Mouse (Mus musculus): ENCODE measurements at regions not wholly inside any gene's neighbourhood (a gene's known extent, or its start where the extent isn't known, plus 50 kb on each side); places are given as distances from the start of the nearest gene placed in this dataset.

DNA sequence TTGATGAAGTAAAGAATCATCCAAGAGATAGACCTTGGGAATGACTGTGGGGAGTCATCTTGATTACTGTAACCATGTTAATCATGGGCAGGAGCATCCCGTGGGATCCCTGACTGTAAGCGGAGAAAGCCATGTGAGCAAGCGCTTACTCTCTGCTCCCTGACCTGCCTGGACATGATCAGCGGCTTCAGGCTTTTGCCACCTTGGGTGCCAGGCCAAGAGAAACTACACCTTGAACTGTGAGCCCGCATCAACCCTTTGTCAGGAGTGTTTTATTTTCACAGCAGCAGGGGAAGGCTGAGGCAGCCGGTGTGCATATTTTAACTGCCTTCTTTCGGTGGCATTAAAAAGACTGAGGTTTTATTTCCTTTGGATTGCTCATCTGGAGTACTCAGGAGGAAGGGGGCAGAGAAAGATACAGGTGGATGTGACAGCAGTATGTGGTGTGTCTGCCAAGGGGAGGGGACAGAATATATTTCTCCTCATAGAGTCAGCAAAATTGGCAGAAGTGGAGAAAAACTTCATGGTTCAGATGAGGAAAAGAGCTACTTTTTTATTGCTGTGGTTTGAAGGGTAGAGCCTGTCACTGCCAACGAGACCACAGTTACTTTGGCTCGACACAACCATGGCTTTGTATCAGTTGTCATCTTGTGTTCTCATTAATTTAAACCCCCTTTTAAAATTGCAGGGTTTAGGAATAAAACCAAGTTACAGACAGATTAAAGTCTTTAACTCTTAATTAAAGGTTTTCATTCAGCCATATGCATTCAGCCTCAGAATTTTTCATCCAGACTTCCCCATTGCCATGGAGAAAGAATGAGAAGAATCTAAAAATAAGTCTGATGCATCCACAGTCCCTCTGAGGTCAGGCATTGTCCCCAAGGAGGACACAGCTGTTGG, 208.1 kb upstream of the Ercc4 start:
- DNase-seq (ENCODE audit: low read depth in 2 of 2, low spot score in 2 of 2): no peak

DNA sequence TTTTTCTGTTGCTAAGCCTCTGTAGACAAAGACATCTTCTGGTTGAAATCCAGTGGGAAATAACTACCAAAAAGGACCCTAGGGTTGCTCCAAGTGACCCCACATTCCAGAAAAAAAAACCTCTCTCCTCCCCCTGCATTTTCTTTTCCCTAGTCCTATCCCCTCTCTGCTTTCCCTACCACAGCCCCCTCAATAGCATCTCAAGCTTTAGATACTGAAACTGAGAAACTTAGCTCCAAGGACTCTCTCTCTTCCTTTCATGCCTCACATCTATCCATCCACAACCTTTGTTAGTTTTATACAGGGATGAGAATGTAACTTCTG, 207.5 kb upstream of the Ercc4 start:
- DNase-seq (ENCODE audit: low read depth in 2 of 2, low spot score in 2 of 2): no peak

DNA sequence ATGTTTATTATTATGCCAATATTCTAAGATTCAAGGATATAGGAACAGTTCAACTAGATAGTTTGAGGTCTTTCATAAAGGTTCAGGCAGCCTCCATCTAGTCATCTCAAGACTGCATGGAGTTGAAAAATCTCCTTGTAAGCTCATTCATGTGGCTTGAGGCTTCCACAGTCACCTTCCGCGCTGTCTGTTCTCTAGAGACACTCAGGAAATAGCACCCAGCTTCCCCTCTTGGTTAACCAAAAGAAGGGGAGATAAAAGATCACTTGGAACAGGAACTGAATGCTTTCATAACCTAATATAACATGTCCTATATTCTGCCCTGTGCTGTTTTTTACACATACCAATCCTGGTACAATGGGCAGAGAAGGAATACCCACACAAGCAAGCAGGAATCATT, 206.3 kb upstream of the Ercc4 start:
- DNase-seq (ENCODE audit: low read depth in 2 of 2, low spot score in 2 of 2): no peak

DNA sequence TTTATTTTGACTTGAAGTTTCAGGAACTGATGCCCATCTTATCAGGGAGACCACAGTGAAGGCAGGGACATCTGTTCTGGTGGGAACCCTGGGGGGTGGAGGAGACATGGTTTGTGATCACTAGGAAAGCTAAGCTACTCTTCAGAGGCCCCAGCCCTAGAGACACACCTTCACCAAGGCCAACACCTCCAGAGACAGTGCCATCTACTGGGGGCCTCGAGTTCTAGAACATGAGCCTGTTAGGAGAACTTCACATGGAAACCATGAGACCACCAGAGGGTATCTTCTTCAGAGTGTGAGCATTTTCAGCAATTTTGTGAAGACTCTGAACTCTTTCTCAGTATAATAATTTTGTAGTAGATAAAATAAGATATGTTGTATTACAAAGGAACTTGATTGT, 204.5 kb upstream of the Ercc4 start:
- DNase-seq (ENCODE audit: low read depth in 2 of 2, low spot score in 2 of 2): no peak

DNA sequence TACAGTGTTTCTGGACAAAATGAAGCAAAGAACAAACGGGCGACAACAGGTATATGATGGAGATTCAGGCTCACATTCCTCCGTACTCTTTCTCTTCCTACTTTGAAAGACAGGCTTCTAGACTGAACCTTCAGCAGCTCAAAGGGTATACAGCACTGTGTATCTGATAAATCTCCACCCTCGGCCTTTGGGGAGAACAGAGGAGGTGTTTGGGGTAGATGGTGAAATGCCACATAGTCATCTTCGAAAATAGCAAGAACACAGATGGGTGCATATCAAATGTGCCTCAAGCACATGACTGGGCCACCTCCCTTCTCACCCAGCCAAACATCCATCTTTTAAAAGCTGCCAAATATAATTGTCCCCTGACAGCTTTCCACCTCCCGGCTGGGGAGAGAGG, 184.8 kb upstream of the Ercc4 start:
- DNase-seq (ENCODE audit: low read depth in 2 of 2, low spot score in 2 of 2): no peak

DNA sequence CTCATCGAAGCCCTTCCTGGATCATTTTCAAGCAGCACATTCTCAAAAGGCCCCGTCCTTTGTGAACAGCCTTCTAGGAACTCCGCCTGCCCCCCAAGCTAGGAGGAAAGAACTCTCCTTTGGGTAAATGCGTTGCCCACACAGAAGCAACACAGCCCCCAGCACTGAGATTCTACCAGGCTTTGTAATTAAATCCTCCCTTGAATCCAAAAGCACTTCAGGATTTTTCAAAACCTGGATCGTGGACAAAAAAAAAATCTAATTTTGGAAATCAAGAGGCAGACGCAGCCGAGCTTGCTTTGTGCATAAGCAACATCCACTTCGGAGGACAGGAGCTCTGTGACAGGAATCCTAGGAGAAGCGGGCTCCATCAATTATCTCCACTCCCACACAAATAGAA, 183.6 kb upstream of the Ercc4 start:
- no peak for DNase-seq (ENCODE audit: low read depth in 2 of 2, low spot score in 2 of 2)

DNA sequence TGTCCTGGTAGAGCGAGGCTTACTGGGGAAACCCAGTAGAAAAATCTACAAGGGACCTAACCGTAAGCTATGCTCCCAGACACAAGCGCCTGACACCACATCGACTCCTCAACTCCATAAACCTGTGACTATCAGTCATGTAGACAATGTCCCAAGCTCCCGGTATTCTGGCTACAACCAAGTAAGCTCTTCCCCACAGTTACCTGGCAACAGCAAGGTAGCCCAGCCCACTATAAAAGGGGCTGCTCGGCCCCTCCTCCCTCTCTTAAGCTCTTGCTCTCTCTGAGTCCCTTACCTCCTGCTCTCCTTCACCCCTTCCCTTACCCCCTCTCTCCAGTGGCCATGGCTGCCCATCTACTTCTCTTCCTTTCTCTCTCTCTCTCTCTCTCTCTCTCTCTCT, 178.4 kb upstream of the Ercc4 start:
- no peak for DNase-seq (ENCODE audit: low read depth in 2 of 2, low spot score in 2 of 2)

DNA sequence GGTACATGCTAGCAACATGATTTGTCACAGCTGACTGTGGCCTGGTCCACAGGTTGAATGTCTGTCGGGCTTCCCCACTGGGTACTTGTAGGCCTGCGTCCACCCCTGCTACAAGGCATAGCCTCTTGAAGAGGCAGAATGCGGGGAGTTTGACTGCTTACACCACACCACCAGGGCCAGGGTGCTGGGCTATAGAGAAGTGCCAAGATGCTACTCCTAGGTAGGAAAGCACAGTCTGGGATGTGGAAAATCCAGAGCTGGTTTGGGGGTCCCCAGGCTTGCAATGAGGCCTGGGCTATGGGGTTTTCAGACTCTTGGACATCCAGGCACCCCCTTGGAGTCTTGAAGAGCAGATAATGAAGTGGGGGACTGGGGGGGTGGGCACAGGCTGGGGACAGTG, 176.5 kb upstream of the Ercc4 start:
- no peak for DNase-seq (ENCODE audit: low read depth in 2 of 2, low spot score in 2 of 2)

DNA sequence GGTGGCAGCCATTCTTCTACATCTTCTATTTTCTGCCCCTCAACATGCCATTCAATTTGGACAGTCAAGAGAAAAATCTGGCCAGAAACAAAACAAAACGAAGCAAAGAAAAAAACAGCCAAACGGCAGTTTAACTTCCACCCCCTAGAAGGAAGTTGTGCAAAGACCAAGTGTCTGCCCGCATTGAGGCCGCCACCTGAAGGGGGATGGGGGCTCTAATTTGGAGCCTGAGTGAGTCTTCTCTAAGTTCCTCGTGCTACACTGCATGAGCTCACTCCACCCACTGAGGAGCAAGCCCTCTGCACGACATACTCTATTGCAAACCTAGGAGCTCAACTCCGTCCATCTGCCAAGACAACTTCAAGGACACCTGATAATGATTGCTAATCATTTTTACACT, 174.9 kb upstream of the Ercc4 start:
- DNase-seq (ENCODE audit: low read depth in 2 of 2, low spot score in 2 of 2): no peak

DNA sequence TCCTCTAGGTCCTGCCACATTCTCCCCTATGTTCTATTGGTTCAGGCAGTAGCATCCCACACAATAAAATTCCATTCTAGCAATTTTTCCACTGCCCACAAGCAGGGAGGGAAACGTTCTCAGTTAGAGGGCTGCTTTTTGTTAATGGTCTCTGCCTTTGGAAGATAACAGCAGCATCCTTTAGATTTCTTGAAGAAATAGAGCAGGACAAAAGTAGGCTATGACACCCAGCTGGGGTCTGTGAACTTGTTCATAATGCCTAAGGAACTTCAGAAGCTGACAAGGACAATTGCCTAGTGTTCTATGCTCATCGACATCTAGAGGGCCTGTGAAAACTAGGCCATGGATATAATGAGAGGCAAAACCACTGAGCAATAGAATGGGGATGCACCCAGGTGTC, 174.2 kb upstream of the Ercc4 start:
- DNase-seq (ENCODE audit: low read depth in 2 of 2, low spot score in 2 of 2): no peak

DNA sequence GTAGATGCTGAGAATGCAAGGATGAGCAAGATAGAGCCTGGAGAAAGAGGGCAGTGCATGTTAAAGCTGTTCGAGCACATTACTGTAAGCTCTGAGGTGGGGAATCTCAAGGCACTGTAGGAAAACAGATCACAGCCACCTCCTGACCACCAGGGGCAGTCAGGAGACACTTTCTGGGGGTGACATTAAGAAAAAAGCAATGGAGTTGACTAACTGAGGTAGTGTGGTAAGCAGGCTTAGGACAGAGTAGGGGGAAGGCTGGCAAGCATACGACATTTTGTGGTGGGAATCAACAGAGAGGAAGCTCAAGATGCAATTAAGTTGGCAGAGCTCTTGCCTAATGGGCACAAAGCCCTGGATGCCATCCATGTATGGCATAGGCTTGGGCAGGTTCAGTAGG, 172.9 kb upstream of the Ercc4 start:
- no peak for DNase-seq (ENCODE audit: low read depth in 2 of 2, low spot score in 2 of 2)

DNA sequence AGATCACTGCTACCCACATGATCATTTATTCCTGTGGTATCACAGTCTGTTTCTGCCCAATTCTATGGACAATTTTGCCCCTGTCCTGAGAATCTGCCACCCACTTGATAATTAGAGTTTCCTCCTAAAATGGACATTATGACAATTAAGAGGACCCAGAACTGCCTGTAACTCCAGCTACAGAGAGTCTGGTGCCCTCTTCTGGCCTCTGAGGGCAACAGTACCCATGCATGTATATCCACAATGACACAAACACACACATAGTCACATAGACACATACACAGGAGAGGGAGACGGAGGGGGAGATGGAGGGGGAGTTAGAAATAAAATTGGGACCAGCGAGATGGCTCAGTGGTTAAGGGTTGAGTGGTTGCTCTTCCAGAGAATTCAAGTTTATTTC, 170.9 kb upstream of the Ercc4 start:
- DNase-seq (ENCODE audit: low read depth in 2 of 2, low spot score in 2 of 2): no peak

DNA sequence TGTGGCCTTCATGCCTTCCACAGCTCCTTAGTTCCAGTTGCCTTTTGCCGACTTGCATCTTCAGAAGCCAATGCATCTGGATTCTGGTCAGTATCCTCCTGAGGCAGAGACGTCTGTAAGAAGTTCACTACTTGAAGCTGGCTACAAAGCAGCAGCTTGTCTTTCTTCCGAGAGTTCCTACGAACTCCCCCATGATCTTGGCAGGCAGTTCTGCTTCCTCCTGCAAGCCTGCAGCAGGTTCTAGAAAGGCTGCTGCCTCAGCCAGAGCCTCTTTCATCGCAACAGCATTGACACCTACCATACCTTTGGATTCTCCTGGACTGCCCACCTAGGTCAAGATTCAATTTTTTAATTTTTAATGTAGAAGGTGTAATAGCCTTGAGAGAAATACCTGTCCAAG, 158.3 kb upstream of the Ercc4 start:
- no peak for DNase-seq (ENCODE audit: low read depth in 2 of 2, low spot score in 2 of 2)

DNA sequence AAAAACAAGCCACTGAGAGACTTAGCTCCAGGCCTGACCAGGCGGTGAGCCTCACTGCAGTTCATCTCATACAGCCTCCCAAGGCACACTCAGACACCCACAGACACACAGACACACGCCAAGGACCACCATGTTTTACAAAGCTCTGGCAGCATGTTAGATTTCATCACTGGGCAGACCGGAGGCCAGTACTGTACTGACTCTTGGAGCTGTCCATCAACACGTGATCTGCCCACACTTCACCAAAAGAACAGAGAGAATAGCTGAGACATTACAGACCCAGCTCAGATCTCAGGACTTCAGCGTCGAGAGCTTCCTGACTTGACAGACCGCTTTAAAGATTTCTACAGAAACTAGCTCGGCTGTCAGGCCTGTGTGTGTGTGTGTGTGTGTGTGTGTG, 155.5 kb upstream of the Ercc4 start:
- DNase-seq (ENCODE audit: low read depth in 2 of 2, low spot score in 2 of 2): no peak

DNA sequence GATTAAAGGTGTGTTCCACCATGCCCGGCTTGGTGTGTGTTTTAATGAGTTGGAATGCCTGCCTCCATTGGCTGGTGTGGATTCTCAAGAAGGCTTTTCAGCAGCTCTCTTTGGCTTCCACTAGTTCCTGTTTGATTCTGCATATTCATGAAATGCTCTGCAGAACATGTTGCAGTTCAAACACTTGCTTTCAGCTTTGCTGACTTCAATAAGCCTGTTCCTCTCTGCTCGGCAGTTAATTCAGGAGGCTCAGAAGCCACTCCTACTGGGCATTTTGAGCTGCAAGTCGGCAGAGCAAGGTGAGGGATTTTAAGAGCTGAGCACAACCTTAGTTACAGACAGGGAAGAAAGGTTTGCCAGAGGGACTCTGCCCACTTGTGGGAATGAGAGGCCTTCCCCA, 153.1 kb upstream of the Ercc4 start:
- no peak for DNase-seq (ENCODE audit: low read depth in 2 of 2, low spot score in 2 of 2)

DNA sequence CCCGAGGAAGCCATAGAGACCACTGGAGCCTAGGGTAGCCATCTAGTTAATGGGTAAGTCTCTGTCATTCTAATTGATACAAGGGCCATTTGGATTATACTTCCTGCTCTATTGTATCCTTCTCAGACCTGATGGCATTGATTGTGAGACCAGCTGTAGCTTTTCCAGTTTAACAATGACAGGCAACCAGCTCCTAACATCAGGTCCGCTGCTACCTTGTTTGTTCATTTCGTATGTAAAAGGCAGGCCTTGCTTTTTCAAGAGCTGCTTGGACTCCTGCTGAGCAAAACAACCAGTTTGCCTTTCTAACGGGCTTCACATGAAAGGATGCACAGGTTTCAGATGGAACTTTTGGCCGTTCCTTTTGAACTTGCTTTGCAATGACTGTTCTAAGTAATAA, 148.6 kb upstream of the Ercc4 start:
- DNase-seq (ENCODE audit: low read depth in 2 of 2, low spot score in 2 of 2): no peak

DNA sequence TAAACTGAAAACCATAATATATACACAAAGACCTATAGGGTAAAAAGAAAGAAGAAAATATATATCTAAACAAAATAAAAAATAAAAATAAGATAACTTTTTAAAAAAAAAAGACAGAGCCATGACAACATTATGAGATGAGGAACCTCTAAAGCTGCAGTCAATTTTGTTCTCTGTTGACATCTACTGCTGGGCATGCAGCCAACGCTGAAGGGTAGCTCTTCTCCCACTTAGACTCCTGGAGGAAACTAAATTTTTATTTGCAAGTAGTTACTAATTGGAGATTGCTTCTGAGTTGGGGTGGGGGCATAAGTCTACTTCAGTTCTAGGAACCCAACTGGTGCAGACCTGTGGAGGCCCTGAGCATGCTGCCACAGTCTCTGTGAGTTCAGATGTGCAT, 126.8 kb upstream of the Ercc4 start:
- no peak for DNase-seq (ENCODE audit: low read depth in 2 of 2, low spot score in 2 of 2)

DNA sequence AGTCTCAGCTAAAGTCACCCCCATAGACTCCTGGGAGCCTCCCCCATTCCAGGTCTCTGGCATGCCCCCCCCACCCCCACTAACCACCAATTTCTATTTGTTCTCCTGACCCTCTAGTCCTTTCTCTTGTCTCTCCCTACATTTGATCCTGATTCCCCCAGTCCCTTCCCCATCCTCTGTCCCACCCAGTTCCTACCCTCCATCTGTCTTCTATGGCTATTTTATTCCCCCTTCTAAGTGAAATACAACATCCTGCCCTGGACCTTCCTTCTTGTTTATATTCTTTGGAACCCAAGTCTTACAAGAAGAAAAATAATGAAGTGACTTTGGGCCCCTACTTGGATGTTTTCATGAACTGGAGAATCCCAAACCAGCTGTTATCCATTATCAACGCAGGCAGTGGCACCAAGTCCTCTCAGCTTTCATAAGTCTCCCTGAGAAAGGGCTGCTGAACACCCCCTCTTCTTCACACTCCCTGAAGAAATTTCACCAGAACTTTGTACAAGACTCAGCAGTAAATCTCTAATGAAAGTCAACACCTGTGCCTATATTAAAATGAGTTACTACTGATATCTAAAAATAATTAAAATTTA, 108.1 kb upstream of the Ercc4 start:
- DNase-seq (ENCODE audit: low read depth in 2 of 2, low spot score in 2 of 2): no peak

DNA sequence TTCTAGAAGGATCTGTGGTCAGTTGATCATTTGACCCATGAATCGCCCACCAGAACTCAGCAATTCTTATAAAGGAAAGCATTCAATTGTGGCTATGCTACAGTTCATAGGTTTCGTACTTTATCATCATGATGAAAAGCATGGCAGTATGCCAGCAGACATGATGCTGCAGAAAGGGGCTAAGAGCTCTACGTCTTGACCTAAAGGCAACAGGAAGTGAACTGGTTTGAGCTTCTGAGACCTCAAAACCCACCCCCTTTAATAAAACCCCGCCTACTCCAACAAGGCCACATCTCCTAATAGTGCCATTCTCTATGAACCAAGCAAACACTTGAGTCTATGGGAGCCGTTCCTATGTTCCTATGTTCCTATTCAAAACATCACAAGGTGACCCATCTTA, 96.6 kb upstream of the Ercc4 start:
- DNase-seq (ENCODE audit: low read depth in 2 of 2, low spot score in 2 of 2): no peak

DNA sequence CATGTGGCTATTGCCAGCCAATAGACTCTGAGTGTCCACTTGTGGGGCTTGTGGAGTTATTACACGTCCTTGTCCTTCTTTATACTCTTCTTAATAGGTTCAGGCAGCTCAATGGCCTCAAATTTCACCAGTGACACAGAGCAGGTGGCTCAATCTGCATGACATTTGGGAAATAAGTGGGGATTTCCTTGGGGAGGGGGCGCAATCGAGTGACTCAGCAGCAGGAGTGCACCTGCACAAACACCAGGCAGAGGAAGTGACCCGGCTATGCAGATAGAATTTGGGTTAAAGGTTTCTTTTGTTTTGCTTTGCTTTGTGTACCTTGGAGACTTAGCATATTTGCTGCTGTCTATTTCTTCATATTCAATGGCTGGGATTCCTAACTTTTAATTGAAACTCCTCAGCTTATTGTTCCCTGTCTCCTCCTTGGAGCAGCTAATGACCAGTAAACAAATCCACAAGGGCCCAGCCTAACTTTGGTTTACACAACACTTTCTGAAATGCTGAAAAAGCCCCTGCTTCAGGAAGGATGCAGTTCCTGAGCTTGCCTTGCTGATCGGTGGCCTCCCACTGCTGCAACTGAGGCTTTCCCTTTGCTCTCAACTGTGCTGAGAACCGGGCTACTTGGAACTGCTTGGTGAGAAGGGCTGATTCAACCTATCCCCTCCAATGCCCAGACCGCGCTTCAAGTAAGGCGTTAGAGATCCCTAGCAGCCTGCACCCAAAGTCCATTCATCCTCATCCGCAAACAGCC, 95.4 kb upstream of the Ercc4 start:
- no peak for DNase-seq (ENCODE audit: low read depth in 2 of 2, low spot score in 2 of 2)

DNA sequence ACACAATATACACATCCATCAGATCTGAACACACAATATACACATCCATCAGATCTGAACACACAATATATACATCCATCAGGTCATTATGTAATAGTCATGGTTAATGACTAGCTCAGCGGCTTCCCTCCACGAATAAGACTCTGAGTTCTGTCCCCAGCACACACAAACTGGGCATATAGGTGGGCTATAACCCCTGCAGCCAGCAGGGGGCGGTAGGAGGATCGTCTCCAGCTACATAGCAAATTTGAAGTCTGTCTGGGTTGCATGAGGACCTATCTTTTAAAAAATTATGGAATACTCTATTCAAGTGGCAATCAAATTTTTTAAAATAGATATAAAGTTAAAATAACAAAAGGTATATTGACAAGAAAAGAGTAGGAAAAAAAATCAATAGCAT, 86.6 kb upstream of the Ercc4 start:
- DNase-seq (ENCODE audit: low read depth in 2 of 2, low spot score in 2 of 2): peak in 1 of 2 experiments; percentile 2

DNA sequence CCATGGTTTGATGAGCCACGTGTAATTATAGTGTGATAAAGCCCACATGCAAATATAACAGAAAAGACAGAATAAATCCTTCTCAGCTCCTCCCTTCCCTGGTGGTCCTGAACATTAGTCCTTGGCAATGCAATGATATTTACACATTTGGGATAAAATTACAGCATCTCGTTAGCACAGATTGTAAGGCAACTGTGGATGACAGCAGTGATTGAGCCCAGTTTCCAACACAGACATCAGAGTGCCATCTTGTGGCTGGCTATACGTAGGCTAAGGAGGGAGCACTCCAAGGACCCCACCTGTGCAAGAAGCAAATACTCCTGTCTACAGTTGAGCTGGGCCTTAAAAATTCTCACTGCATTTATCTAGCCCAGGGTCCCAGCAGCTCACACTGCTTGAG, 84.1 kb upstream of the Ercc4 start:
- no peak for DNase-seq (ENCODE audit: low read depth in 2 of 2, low spot score in 2 of 2)
